Mouse (Mus musculus) heart, adult 9 months (tissue): ENCODE results near the gene Tor1b.
"Not testable (repeated sequence)": the region's sequence is repeated elsewhere in the genome, so short reads cannot be mapped to it uniquely, and the experiment has no call there.

Experiments
- DNase-seq, 2 experiments: peaks; one replicate each; pipeline ENCODE4 v3.0.0; 2022; ENCODE audit warnings: low spot score in 2 of 2

Gene Tor1b

GRCm38 (mm10) chr2:30952824-30953490, at the start of gene Tor1b:
TSS of gene Tor1b (plus strand) at chr2:30952959.
- DNase-seq: peak; percentile 87

GRCm38 (mm10) chr2:30904231-30904630, 48.5 kb upstream of the Tor1b start:
- DNase-seq: no peak

GRCm38 (mm10) chr2:30904991-30905390, 47.8 kb upstream of the Tor1b start:
- no peak for DNase-seq

GRCm38 (mm10) chr2:30905906-30906305, 46.9 kb upstream of the Tor1b start:
- DNase-seq: no peak

- no peak for DNase-seq
Measured at GRCm38 (mm10) chr2:30906641-30907040, 46.1 kb upstream of the Tor1b start.

- DNase-seq: peak; percentile 72 to 81
Measured at GRCm38 (mm10) chr2:30912291-30912773, 40.4 kb upstream of the Tor1b start.

- DNase-seq: no peak
Measured at GRCm38 (mm10) chr2:30913022-30913421, 39.7 kb upstream of the Tor1b start.

GRCm38 (mm10) chr2:30914836-30915235, 37.9 kb upstream of the Tor1b start:
- no peak for DNase-seq

- no peak for DNase-seq
Measured at GRCm38 (mm10) chr2:30915376-30915775, 37.4 kb upstream of the Tor1b start.

- not testable (repeated sequence) for DNase-seq
Measured at GRCm38 (mm10) chr2:30915933-30916332, 36.8 kb upstream of the Tor1b start.

- no peak for DNase-seq
Measured at GRCm38 (mm10) chr2:30917649-30918048, 35.1 kb upstream of the Tor1b start.

- no peak for DNase-seq
Measured at GRCm38 (mm10) chr2:30918126-30918525, 34.6 kb upstream of the Tor1b start.

- DNase-seq: no peak
Measured at GRCm38 (mm10) chr2:30918780-30919329, 33.9 kb upstream of the Tor1b start.

GRCm38 (mm10) chr2:30920216-30920615, 32.5 kb upstream of the Tor1b start:
- DNase-seq: no peak

- no peak for DNase-seq
Measured at GRCm38 (mm10) chr2:30923099-30923498, 29.7 kb upstream of the Tor1b start.

- DNase-seq: no peak
Measured at GRCm38 (mm10) chr2:30925181-30925580, 27.6 kb upstream of the Tor1b start.

GRCm38 (mm10) chr2:30926381-30926780, 26.4 kb upstream of the Tor1b start:
- DNase-seq: no peak

GRCm38 (mm10) chr2:30927151-30927781, 25.5 kb upstream of the Tor1b start:
- DNase-seq: peak in 1 of 2 experiments; percentile 23

GRCm38 (mm10) chr2:30927844-30928628, 24.7 kb upstream of the Tor1b start:
- DNase-seq: peak; percentile 57 to 73

GRCm38 (mm10) chr2:30928893-30929482, 23.8 kb upstream of the Tor1b start:
- DNase-seq: peak; percentile 68 to 73

GRCm38 (mm10) chr2:30929483-30930045, 23.2 kb upstream of the Tor1b start, which contains the start of gene Ptges:
TSS of gene Ptges (minus strand) at chr2:30929863.
- DNase-seq: peak; percentile 55 to 65
